Mouse (Mus musculus): ENCODE data around the gene Trpm2.

- TF ChIP-seq CTCF (IDR thresholded peaks at IDR 0.05; ENCODE audit: control insufficient read depth, insufficient read depth, insufficient replicate concordance, low read depth, low read length) (no peak), POLR2A (IDR thresholded peaks at IDR 0.05; ENCODE audit: control insufficient read depth, low read depth, low read length) (no peak)
Observed at GRCm38 (mm10) chr10:77939685-77940084, 30.7 kb downstream of the Trpm2 start.

Measured in testis, adult 2 months (tissue).